Mouse (Mus musculus) B cell, adult 2 months (primary cell): ENCODE measurements around the gene Ifna1.
A peak's percentile ranks its signal among the peaks of the same experiment; 100 is the strongest.

Experiments
- DNase-seq, 2 experiments: peaks; one replicate each; pipeline ENCODE4 v3.0.0; 2022

The Ifna1 gene

DNA sequence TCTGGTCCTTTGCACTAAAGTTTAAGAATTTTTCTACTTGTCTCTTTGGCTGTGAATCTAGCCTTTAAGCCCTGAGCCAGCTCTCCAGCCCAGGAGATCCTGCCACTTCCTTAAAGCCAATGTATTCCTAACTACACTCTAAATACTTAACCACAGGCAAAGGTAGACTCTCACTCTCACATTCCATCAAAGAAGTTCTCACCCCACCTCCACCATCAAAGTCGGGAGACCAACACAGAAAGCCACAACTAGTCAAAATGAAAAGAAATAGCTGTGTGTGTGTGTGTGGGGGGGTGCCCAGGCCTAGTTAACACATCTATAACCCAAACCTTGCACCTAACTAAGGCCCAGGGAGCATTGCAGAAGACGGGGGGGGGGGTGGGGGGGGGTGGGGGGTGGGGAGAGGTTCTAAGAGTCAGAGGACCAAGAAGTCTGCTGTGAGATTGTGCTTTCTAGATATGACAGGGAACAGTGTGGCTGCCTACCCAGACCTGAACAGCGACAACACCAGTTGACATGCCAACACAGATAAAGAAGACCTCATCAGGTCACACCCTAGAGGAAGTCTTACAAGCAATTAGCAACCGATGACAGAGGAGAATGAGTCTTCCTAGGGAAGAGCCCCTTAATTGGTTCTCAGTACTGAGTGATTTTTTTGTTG is 25.7 kb downstream of the Ifna1 start:
- no peak for DNase-seq

DNA sequence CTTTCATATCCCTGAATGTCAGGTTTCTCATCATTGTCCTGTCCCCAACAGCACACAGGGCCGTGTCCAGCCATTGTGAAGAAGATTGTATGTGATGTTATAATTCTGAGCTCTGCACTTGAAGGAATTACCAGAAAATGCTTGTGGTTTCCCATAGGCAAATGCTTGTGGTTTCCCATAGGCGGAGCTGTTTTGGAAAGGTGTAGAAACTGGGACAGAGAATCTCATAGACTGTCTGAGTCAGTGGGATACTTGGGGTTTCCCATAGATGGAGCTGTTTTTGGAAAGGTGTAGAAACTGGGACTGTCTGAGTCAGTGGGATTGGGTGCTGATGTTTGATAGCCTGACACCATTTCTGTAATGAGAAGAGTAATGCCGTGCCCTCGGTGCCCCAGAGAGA is 26.6 kb downstream of the Ifna1 start:
- DNase-seq, result no peak

GRCm38 (mm10) chr4:88878246-88878645 is 28.4 kb downstream of the Ifna1 start:
- peak; percentile 19 to 28 for DNase-seq

GRCm38 (mm10) chr4:88878772-88879171 is 28.9 kb downstream of the Ifna1 start:
- no peak for DNase-seq

DNA sequence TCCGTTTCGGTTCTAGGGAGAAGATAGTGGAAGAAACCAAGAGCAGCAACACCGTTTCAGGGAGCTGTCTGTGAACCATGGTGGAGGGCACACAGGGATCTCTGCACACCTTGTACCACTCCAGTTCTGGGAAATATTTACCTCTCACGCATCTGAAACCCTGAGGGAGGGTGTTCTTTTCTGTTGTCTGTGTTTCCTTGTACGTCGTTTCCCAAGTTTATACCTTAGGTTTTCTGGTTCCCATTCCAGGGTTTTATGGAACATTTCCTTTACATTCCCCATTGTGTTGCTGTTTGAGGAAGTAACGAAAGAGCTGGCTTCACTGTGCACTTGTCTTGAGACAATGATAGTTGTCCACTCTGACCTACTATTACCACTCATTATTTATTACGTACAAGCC is 30.2 kb downstream of the Ifna1 start, which contains the start of gene Ifne:
Gene Ifne, minus strand, starts transcription at position 101 of the 400 bp plus-strand sequence.
- no peak for DNase-seq

DNA sequence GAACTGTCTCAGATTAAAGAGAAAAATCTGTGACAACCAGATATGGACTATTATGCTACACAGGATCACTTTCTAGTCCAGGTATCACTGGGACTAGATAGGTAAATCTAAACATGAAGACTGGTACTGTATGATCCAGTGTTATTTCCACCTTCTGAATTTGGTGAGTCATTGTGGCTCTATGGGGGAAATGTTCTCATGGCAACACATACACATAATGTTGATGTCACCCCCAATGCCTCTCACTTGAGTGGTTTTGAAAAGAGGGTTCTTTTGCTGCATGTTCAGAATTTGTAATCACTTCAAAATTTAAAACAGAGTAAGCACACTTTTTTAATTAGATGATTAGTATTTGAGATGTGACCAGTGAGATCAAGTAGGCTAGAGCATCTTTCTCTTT is 38.3 kb downstream of the Ifna1 start:
- DNase-seq, result no peak

DNA sequence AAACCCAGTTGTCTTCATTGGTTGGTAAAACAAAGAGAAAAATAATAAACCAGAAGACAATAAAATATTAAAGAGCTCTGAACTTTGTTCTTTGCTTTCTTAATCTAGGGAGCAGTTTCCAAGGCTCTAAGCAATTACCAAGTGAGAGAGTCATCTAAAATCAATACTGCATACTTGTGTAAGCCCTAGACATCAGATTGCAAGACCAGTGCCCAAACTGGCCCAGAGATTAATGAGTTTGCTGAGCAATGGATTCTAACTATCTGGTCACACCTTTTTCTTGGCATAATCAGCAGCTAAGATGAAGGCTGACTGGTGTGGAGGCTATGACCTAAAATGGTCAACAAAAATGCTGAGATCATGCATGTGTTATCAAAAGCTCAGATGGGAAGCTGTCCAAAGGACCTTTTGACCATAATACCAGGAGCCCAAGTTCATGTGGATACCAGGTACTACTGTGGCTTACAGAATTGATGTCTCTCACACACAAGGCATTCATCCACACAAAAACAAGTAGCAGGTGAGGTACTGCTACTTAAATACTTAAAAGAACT is 43.4 kb downstream of the Ifna1 start:
- DNase-seq, result no peak
